Mouse (Mus musculus) ovary, adult 18-20 months (tissue): ENCODE data around the gene Prkg2.

Source experiments
- DNase-seq: peaks from one replicate; pipeline ENCODE4 v3.0.0; 2022; ENCODE audit warnings: low spot score, mixed read lengths

Prkg2 gene

DNA sequence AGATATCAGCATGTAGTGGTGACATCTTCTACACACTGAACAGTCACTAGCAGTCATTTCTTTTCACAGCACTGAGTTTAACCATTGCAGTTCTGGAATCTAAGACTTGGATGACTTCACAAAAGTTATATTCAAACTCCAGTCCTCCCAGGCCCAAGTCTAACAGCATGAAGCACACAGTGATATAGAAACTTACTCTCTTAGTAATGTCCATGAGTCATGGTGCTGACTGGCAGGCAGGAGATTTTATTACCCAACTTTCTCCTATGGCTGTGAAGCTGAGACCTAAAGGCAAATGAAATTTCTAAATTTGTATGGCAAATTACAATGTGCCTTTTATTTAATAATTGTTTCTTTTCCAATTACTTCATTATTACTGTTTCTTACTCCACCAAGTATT, 139.2 kb downstream of the Prkg2 start:
- DNase-seq, result no peak

GRCm38 (mm10) chr5:98894281-98894680, 142.9 kb downstream of the Prkg2 start:
- DNase-seq, result no peak

- no peak for DNase-seq
Measured at GRCm38 (mm10) chr5:98890544-98891050, 146.6 kb downstream of the Prkg2 start.

- DNase-seq, result no peak
Measured at GRCm38 (mm10) chr5:98882096-98882495, 155.1 kb downstream of the Prkg2 start.
